Mouse (Mus musculus) myocyte (in vitro differentiated cells): ENCODE results near the gene Slc35e2. TPM values are rescaled to one million over a fixed set of nuclear protein-coding genes. Genes with fewer than 3 reads are reported as not detected.

Experiments used
- H3K27me3 ChIP-seq: one replicate; pipeline ENCODE4 v1.6.1; 2011; ENCODE audit not compliant: control insufficient read depth, insufficient read depth, insufficient read length
- H3K36me3 ChIP-seq: one replicate; pipeline ENCODE4 v1.6.1; 2011; ENCODE audit not compliant: control insufficient read depth, insufficient read depth
- H3K4me2 ChIP-seq: one replicate; pipeline ENCODE4 v1.6.1; 2011; ENCODE audit warnings: low read depth, control low read depth
- H3K4me3 ChIP-seq: one replicate; pipeline ENCODE4 v1.5.1; 2011; ENCODE audit warnings: mild to moderate bottlenecking, control low read depth, moderate library complexity
- H3K79me2 ChIP-seq: one replicate; pipeline ENCODE4 v1.6.1; 2011; ENCODE audit not compliant: control insufficient read depth, insufficient read depth
- H3ac ChIP-seq: one replicate; pipeline ENCODE4 v1.6.1; 2011; ENCODE audit not compliant: control insufficient read depth, insufficient read length
- CEBPB ChIP-seq: IDR thresholded peaks from 2 replicates; pipeline ENCODE4 v1.6.1; 2011; ENCODE audit warnings: mild to moderate bottlenecking, moderate library complexity; ENCODE audit not compliant: poor library complexity, insufficient read depth, severe bottlenecking
- E2F4 ChIP-seq: IDR thresholded peaks from one replicate; pipeline ENCODE4 v1.6.1; 2011; ENCODE audit warnings: mild to moderate bottlenecking, control low read depth, moderate library complexity; ENCODE audit not compliant: insufficient read depth
- MAX ChIP-seq: IDR thresholded peaks from one replicate; pipeline ENCODE4 v1.6.1; 2011; ENCODE audit warnings: low read depth, mild to moderate bottlenecking, control low read depth
- MYOD1 ChIP-seq, 3 experiments: IDR thresholded peaks; one replicate each; pipeline ENCODE4 v1.6.1; 2011; ENCODE audit warnings: control low read depth in 2 of 3, low read depth in 2 of 3, mild to moderate bottlenecking in 2 of 3, moderate library complexity in 1 of 3; ENCODE audit not compliant: insufficient read length in 2 of 3, control insufficient read depth in 1 of 3
- MYOG ChIP-seq, 3 experiments: IDR thresholded peaks; one replicate each; pipeline ENCODE4 v1.6.1; 2011; ENCODE audit warnings: control low read depth in 2 of 3, low read depth in 2 of 3, mild to moderate bottlenecking in 2 of 3; ENCODE audit not compliant: insufficient read length in 2 of 3, control insufficient read depth in 1 of 3, insufficient read depth in 1 of 3
- POLR2A ChIP-seq: IDR thresholded peaks from one replicate; pipeline ENCODE4 v1.6.1; 2011; ENCODE audit warnings: low read depth, mild to moderate bottlenecking, control low read depth, moderate library complexity; ENCODE audit not compliant: insufficient read length
- POLR2AphosphoS2 ChIP-seq: IDR thresholded peaks from one replicate; pipeline ENCODE4 v1.6.1; 2011; ENCODE audit warnings: low read depth, control low read depth; ENCODE audit not compliant: insufficient read length
- REST ChIP-seq: IDR thresholded peaks from one replicate; pipeline ENCODE4 v1.6.1; 2011; ENCODE audit warnings: mild to moderate bottlenecking, control low read depth, moderate library complexity; ENCODE audit not compliant: insufficient read depth, insufficient read length
- SRF ChIP-seq: IDR thresholded peaks from one replicate; pipeline ENCODE4 v1.6.1; 2011; ENCODE audit warnings: low read depth; ENCODE audit not compliant: control insufficient read depth, insufficient read length
- TCF12 ChIP-seq: IDR thresholded peaks from one replicate; pipeline ENCODE4 v1.6.1; 2011; ENCODE audit warnings: mild to moderate bottlenecking, control low read depth; ENCODE audit not compliant: poor library complexity, insufficient read depth, severe bottlenecking
- TCF3 ChIP-seq: IDR thresholded peaks from one replicate; pipeline ENCODE4 v1.6.1; 2011; ENCODE audit warnings: low read depth, control low read depth; ENCODE audit not compliant: insufficient read length
- USF1 ChIP-seq: IDR thresholded peaks from one replicate; pipeline ENCODE4 v1.6.1; 2011; ENCODE audit warnings: low read depth, mild to moderate bottlenecking, control low read depth, moderate library complexity
- polyA plus RNA-seq: library from polyadenylated mRNA; unstranded; fragments of >200 nt; fragmentation: generic; extraction: Trizol; gene quantifications from one replicate; pipeline ENCODE4 v1.2.1, GENCODE M21; 2012; ENCODE audit warnings: missing spikeins

Gene Slc35e2
- polyA plus RNA-seq, 1 experiment, result 3.7 TPM

GRCm38 (mm10) chr4:155649355-155649754 lies 48.1 kb downstream of the Slc35e2 start:
- H3ac ChIP-seq, result no peak overlapping the region
- no peaks in the 10 kb centered on the region for H3K79me2 ChIP-seq
- H3K27me3 ChIP-seq, result no peaks in the 10 kb centered on the region
- no peak overlapping the region for H3K4me2 ChIP-seq
- TF ChIP-seq TCF3 (no peak), USF1 (no peak), E2F4 (no peak), MYOD1 (IDR thresholded peaks at IDR 0.05; ENCODE audit: control insufficient read depth in 1 of 3, insufficient read length in 2 of 3, low read depth in 2 of 3) (no peak), MYOG (IDR thresholded peaks at IDR 0.05; ENCODE audit: control insufficient read depth in 1 of 3, insufficient read depth in 1 of 3, insufficient read length in 2 of 3, low read depth in 2 of 3) (no peak), REST (no peak)
- H3K4me3 ChIP-seq, result no peak overlapping the region
- H3K36me3 ChIP-seq, result peaks cover 25% of the 10 kb centered on the region

- Histone ChIP-seq H3ac (no peak overlapping the region), H3K36me3 (peaks cover 21% of the 10 kb centered on the region), H3K4me3 (no peak overlapping the region), H3K27me3 (no peaks in the 10 kb centered on the region), H3K4me2 (no peak overlapping the region), H3K79me2 (no peaks in the 10 kb centered on the region)
- TF ChIP-seq SRF (no peak), POLR2A (no peak), MYOD1 (IDR thresholded peaks at IDR 0.05; ENCODE audit: control insufficient read depth in 1 of 3, insufficient read length in 2 of 3, low read depth in 2 of 3) (no peak), POLR2AphosphoS2 (no peak), REST (no peak), TCF12 (no peak), MAX (no peak)
Observed at GRCm38 (mm10) chr4:155651553-155652269, 50.5 kb downstream of the Slc35e2 start.

GRCm38 (mm10) chr4:155652283-155653085 lies 51.3 kb downstream of the Slc35e2 start:
- Histone ChIP-seq H3K27me3 (no peaks in the 10 kb centered on the region), H3K79me2 (no peaks in the 10 kb centered on the region), H3K4me2 (no peak overlapping the region), H3ac (no peak overlapping the region), H3K36me3 (peaks cover 16% of the 10 kb centered on the region), H3K4me3 (no peak overlapping the region)
- TF ChIP-seq POLR2A (no peak), TCF3 (no peak), MYOD1 (IDR thresholded peaks at IDR 0.05; ENCODE audit: control insufficient read depth in 1 of 3, insufficient read length in 2 of 3, low read depth in 2 of 3) (no peak), POLR2AphosphoS2 (no peak), REST (no peak), E2F4 (no peak), SRF (no peak), TCF12 (no peak), USF1 (no peak), MAX (no peak)

DNA sequence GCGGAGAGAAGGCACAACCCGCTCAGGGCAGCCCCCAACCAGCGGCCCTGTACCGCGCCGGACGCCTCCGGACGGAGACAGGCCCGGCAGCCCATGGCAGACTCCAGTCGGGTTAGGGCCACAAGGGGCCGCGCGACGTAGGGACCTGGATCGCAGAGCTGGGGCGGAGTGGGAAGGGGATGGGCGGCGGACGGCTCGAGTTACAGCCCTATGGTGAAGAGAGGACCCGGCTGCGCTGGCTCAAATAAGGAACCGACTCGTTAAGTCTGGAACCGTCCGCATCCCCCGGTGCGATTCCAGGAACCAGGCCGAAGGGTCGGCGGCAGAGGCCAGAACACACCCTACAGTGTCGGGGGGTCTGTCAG lies 51.9 kb downstream of the Slc35e2 start, which contains the start of gene Mmp23:
TSS of gene Mmp23 (minus strand) at position 299 of the 365 bp plus-strand sequence.
- H3K4me3 ChIP-seq, result no peak within 1 kb of the TSS
- H3K79me2 ChIP-seq, result no peaks in the 10 kb centered on the region
- H3ac ChIP-seq, result no peak within 1 kb of the TSS
- peaks cover 12% of the 10 kb centered on the region for H3K36me3 ChIP-seq
- TF ChIP-seq SRF, result no peak
- no peak for TF ChIP-seq TCF3
- peak; percentile 26 for TF ChIP-seq POLR2AphosphoS2
- no peak for TF ChIP-seq REST
- TF ChIP-seq TCF12, result no peak
- TF ChIP-seq E2F4, result no peak
- TF ChIP-seq MYOD1 (IDR thresholded peaks at IDR 0.05; ENCODE audit: control insufficient read depth in 1 of 3, insufficient read length in 2 of 3, low read depth in 2 of 3), result no peak
- TF ChIP-seq MAX, result no peak
- no peaks in the 10 kb centered on the region for H3K27me3 ChIP-seq
- peak within 1 kb of the TSS; percentile 62 for H3K4me2 ChIP-seq

DNA sequence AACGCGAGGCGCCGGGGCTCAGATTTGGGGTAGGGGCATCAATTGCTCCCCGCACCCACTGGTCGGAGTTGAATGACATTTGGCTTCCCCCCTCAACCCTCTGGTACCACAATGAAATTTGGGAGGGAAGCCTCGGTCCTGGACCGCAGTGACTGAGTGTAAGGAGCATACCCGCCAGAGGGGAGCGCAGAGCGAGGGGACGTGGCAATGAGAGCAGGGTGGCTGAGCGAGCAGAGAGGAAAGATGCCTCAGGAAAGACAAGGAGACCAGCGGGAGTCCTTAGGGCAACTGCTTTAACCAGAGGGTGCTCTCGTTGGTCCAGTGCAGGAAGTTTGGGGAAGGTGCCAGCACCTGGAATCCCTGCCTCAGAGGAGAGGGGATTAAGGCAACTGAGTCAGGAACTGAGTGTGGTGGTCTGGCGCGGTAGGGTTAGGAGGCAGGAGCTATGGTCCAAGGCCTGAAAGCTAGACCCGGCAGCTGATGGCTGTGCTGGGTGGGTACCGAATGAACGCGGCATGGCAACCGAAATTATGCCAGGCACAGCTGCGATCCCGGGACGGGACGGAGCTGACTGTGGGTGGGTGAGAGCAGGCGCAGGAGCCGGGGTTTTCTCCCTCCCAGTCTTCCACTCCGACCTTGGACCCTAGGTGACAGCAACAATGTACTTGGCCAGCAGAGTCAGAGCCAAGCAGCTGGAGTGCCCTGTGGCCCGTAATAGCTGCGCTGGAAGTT lies 52.4 kb downstream of the Slc35e2 start:
- no peak overlapping the region for H3K4me3 ChIP-seq
- H3K79me2 ChIP-seq, result no peaks in the 10 kb centered on the region
- H3K27me3 ChIP-seq, result no peaks in the 10 kb centered on the region
- peak overlapping the region; percentile 62 for H3K4me2 ChIP-seq
- TF ChIP-seq MYOG (IDR thresholded peaks at IDR 0.05; ENCODE audit: control insufficient read depth in 1 of 3, insufficient read depth in 1 of 3, insufficient read length in 2 of 3, low read depth in 2 of 3), result peak in 1 of 3 experiments; percentile 65
- TF ChIP-seq MYOD1 (IDR thresholded peaks at IDR 0.05; ENCODE audit: control insufficient read depth in 1 of 3, insufficient read length in 2 of 3, low read depth in 2 of 3), result peak in 1 of 3 experiments; percentile 42
- peak; percentile 0 for TF ChIP-seq POLR2A
- no peak for TF ChIP-seq MAX
- no peak for TF ChIP-seq SRF
- TF ChIP-seq TCF12, result no peak
- TF ChIP-seq POLR2AphosphoS2, result peak; percentile 91
- TF ChIP-seq TCF3, result no peak
- no peak for TF ChIP-seq CEBPB
- TF ChIP-seq USF1, result no peak
- no peak for TF ChIP-seq REST
- no peak for TF ChIP-seq E2F4
- peaks cover 12% of the 10 kb centered on the region for H3K36me3 ChIP-seq
- H3ac ChIP-seq, result no peak overlapping the region
